Mouse (Mus musculus) erythroid progenitor cell, adult 5-6 weeks (primary cell): Measurements from ENCODE around the gene Rps25. TPM values are rescaled to one million over a fixed set of nuclear protein-coding genes. Genes with fewer than 3 reads are reported as not detected.
"Not testable (repeated sequence)": the region's sequence is repeated elsewhere in the genome, so short reads cannot be mapped to it uniquely, and the experiment has no call there.

Experiments used
- ATAC-seq: replicated peaks from 2 replicates; pipeline ENCODE4 v1.8.0; 2016; ENCODE audit warnings: moderate number of reproducible peaks, mild to moderate bottlenecking, moderate TSS enrichment, inconsistent platforms; ENCODE audit not compliant: poor library complexity, low FRiP score, severe bottlenecking
- total RNA-seq, 2 experiments: library from RNA; stranded (forward) in 1 of 2; stranded (reverse) in 1 of 2; fragments of 150-400 nt in 1 of 2; fragments of 186-747, 209-891 nt in 1 of 2; gene quantifications; 2 replicates each; pipeline versions ENCODE4 v1.2.3 to v1.2.4; 2015 to 2017; ENCODE audit warnings: low replicate concordance in 2 of 2

Rps25 gene
- total RNA-seq (2015; ENCODE audit: low replicate concordance) (682 and 851 TPM in 2 replicates), total RNA-seq (2017; ENCODE audit: low replicate concordance) (327 and 425 TPM in 2 replicates)

DNA sequence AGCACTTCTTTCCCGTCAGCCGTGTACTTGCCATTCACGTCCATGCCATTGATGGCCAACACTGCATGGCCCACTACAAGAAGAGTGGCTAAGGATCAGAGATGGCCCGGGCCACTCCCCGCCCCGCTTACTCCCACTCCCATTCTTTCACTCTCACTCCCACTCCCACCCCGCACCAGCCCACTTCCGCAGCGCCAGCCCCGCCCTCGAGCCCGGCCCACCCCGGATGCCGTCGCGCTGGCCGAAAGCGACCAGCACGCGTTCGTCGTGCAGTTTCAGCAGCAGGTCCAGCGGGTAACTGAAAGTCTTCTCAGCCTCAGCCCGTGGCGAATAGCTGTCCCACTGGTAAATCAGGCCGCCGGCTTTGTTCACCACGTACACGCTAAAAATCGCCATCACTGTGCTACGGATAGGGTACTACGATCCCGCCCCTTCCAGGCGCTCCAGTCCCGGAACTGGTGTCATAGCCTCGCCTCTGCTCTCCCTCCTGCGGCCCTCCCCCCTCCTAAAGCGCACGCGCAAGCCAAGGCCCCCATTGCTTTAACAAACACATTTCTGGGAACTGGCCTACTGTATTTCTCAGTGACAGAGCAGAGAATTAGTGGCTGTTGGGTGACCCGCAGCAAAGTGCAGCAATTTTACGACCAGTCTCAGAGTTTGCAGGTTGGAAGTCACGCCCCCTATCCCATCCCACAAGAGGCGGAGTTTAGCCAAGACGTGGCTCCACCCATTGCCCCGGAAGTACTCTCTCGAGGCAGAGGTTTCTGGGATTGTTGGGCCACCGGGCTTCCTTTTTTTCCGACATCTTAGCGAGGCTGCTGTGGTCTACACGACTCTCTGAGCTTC lies at the start of gene Rps25, which contains the start of gene Trappc4:
Rps25 (plus strand) TSS at position 234 of the 846 bp plus-strand sequence.
Trappc4 (minus strand) TSS at position 695 of the 846 bp plus-strand sequence.
- peak; percentile 97 for ATAC-seq

DNA sequence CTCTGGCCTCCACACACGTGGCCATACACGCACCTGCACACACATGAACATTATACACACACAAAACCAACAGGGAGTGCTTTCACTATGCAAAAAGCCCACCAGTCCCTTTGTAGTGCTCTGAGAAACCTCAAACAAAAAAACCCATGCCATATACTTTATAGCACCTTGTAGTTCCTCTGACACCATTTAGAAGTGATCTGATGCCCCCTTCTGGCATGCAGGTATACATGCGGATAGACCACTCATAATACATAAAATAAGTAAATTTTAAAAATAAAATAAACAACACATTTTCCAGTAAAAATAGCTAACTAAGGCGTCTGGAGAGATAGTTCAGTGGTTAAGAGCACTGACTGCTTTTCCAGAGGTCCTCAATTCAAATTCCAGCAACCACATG lies 49.7 kb upstream of the Rps25 start:
- ATAC-seq, result peak; percentile 60

DNA sequence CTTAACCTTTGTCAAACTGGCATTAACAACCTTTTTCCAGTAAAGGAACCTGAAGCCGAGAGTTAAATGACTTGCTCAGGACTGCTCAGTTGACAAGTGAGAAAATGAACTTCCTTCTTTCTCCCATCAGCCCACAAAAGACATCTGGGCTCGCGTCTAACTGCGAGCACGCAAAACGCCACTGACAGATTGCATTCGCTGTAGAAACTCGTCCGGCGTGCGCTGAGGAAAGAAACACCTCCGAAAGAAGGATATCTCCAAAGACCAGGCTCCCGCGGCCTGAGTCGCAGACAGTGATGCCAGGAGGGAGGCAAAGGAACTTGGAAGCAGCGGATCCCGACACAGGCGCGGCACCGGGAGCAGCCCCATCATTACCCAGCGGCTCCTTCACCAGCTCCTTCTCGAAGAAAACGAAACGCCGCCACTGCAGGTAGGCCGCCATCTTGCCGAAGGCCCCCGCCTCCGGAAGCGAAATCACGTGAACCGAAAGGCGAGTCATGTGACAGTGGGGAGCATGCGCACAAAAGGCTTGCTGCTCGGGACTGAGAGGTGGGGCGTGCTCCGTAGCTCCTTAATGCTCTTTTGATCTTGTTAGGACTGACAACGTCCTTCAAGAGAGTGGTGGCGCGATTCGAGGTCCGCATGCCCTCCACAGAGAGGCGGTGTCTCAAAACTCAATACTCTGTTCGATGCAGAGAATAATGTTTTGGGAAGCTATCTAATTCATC lies 45.6 kb upstream of the Rps25 start, which contains the start of gene Vps11:
Vps11 (minus strand) TSS at position 481 of the 728 bp plus-strand sequence.
- peak; percentile 94 for ATAC-seq

DNA sequence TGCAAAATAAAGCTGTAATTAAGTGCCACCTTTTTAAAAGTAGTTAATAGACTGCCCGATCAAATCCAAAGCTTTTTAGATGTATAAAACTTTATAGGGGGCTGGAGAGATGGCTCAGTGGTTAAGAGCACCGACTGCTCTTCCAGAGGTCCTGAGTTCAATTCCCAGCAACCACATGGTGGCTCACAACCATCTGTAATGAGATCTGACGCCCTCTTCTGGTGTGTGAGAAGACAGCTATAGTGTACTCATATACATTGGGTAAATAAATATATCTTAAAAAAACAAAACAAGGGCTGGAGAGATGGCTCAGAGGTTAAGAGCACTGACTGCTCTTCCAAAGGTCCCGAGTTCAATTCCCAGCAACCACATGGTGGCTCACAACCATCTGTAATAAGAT lies 45.0 kb upstream of the Rps25 start:
- not testable (repeated sequence) for ATAC-seq

DNA sequence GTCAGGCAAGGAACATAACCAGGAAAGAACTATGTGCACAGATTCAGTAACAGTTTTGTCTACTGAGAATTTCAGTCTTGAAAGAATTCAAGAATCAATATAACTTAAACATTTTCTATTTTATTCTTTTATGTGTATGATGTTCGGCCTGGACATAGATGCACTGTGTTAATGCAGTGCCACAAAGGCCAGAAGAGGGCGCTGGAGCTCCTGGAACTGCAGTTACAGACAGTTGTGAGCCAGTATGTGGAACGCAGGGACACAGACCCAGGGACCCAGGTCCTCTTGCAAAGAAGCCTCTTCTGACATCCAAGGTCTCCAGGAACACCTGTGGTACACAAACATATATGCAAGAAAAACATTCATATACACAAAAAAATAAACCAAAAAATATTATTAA lies 42.5 kb upstream of the Rps25 start:
- no peak for ATAC-seq

DNA sequence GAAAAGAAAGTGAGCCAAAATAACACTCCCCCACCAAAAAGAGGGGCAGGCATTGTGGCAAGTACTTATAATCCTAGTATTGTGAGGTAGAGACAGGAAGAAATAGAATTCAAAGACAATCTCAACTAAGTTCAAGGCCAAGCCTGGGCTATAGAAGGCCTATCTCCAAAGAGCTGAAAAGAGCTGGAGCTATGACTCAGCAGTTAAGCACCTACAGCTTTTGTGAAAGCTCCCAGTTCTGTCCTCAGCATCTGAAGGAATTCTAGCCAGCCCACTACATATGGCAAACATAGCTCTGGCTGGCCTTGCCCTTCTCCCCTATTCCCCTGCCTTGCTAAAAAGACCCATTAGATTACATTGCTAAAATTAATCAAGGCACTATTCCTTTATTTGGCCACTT lies 33.6 kb upstream of the Rps25 start:
- peak; percentile 75 for ATAC-seq

DNA sequence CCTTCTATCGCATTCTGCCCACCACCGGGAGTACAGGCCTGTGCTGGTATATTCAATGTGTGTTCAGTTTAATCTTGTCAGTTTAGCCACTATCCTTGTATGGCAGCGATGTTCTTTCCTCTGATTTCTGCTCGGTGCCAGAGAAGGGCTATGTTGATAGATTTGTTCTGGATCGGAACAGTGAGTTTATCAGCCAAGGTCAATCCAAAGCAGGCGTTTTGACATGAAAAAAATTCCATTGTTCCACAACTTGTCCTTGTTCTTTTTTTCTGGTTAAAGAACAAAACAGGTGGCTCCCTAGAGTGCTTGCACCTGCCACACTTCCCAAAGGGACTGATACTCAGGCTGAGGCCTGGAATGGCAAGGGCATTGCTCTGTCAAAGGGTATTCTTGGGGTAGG lies 30.8 kb upstream of the Rps25 start:
- no peak for ATAC-seq

DNA sequence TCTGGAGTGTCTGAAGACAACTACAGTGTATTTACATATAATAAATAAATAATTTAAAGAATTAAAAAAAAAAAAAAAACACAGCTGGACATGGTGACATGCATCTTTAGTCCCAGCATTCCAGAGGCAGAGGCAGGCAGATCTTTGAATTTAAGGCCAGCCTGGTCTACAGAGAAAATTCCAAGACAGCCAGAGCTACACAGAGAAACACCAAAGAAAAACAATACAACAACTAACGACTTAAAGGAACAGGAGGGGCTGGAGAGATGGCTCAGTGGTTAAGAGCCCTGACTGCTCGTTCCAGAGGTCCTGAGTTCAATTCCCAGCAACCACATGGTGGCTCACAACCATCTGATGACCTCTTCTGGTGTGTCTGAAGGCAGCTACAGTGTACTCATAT lies 29.6 kb upstream of the Rps25 start:
- not testable (repeated sequence) for ATAC-seq

DNA sequence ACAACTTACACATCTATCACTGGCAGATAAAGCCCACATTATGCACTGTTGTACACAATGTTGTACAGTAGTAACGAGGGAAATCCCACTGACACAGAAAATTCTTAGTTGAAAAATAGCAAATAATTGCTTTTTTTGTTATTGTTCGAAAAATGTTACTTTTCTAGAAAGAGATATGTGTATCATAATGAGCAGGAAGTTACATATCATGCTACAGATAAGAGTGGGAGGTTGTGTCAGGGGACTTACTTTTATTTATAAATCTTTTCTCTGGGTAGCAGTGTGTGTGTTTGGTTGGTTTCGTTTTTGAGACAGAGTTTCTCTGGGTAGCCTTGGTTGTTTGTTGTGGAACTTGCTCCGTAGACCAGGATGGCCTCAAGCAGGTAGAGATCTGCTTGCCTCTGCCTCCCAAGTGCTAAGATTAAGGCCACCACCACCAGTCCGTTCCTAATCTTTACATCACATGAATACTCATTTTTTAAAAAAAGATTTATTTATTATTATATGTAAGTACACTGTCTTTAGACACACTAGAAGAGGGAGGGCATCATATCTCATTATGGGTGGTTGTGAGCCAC lies 28.7 kb upstream of the Rps25 start:
- no peak for ATAC-seq

DNA sequence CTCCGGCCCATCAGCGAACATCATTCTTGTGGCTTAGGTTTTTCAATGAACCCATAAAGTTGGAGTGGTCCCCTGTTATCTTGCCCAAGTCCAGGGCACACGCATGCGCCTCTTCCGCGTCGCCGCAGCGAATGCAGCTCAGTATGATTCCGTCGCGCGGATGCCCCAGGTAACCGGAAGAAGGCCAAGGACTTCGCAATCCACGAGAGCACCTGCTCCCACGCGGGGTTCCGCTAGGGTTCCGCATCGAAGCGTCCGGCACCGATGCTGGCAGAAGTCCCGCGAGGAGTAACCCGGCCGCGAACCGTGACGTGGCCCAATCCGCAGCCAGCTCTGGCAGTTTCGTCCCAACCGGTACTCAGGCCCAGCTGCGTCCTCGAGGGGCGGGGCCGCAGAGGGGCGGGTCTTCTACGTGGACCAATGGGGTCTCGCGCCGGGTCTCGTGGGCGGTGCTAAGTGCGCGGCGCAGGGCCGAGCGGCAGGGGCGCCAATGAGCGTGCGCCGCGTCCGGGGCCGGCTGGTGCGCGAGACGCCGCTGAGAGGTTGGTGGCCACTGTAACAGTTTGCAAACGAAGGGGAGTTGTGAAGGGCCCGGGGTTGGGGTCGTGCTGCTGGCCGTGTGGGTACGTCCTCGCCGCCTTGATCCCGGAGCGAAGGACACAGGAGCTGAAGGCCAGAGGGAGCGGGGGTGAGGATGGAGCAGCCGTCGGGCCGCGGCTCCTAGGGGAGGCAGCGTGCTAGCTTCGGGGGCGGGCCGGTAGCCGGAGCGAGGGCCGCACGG lies 27.7 kb upstream of the Rps25 start, which contains the start of gene Hyou1:
Hyou1 (plus strand) TSS at position 437 of the 781 bp plus-strand sequence.
- peak; percentile 93 for ATAC-seq

DNA sequence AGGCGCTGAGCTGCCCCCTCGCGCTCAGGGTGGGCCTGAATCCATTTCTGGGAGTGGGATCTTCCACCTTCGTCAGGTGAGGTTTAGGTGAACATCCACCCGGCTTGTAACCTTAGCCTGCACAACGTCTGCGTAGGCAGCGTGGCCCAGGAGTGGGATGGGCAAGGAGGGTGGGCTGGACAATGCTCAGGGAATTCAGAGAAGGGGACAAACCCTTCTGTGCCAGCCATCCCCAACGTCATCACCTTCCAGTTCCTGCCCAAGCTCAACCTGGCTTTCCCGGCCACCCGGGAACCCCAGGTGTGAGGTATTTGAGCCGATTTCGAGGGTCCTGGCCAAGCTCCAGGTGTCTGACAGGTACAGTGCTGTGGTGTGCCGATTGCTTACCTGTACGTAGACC lies 27.1 kb upstream of the Rps25 start:
- ATAC-seq, result peak; percentile 11; the same call in 1 of the 2 replicates

DNA sequence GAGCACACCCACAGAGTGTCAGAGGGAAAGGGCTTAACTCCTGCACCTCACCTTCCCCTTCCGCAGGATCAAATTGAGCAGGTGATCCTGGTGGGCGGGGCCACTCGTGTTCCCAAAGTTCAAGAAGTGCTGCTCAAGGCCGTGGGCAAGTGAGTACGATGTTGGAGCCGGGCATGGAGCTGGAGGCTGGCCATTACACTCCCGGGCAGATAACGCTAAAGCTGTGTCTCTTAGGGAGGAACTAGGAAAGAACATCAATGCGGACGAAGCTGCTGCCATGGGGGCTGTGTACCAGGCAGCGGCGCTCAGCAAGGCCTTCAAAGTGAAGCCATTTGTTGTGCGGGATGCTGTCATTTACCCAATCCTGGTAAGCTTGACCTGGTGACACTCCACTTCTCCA lies 22.3 kb upstream of the Rps25 start:
- ATAC-seq, result no peak

DNA sequence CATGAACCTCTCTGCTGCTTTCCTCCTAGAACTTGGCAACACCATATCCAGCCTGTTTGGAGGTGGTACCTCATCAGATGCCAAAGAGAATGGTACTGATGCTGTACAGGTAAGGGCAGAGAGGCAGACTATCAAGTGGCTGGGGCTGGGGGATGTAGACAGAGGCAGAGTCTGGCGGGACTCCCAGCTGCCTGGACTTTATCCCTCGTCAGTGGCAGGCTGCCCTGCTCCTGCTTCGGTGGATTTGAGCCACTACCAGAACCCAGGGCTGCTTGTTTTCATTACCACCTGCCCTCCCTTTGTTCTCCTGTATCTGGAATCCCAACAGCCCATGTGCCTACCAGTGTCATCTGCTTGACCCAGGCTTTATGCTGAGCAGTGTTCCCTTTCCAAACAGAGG lies 19.7 kb upstream of the Rps25 start:
- no peak for ATAC-seq

DNA sequence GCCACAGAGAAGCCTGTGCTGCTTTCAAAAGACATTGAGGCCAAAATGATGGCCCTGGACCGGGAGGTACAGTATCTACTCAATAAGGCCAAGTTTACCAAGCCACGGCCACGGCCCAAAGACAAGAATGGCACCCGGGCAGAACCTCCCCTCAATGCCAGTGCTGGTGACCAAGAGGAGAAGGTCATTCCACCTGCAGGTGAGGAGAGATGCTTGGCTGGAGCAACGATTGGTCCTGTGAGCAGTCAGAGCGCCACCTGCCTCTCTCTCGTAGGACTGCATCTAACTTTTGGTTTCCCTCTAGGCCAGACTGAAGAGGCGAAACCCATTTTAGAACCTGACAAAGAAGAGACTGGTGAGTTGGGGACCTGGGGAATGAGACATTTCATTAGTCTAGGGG lies 17.7 kb upstream of the Rps25 start:
- ATAC-seq, result peak; percentile 77

DNA sequence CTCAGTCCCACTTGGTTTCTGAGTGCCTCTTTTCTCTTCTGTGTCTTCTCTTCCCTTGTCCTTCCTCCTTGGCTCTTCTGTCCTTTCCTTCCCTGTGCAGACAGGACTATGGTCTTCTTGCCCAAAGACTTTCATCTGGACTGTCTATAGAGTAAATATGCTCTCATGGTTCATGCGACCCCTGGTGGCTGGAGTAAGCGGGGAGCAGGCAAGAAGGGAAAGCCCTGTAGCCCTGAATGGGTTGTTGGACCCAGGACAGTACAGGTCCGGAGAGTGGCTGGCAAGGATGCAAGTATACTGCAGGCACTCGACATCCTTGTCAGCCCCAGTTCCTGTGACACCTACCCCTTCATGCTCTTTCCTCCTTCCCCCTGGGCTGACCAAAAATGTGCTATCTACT lies 15.5 kb upstream of the Rps25 start:
- ATAC-seq, result peak; percentile 72

DNA sequence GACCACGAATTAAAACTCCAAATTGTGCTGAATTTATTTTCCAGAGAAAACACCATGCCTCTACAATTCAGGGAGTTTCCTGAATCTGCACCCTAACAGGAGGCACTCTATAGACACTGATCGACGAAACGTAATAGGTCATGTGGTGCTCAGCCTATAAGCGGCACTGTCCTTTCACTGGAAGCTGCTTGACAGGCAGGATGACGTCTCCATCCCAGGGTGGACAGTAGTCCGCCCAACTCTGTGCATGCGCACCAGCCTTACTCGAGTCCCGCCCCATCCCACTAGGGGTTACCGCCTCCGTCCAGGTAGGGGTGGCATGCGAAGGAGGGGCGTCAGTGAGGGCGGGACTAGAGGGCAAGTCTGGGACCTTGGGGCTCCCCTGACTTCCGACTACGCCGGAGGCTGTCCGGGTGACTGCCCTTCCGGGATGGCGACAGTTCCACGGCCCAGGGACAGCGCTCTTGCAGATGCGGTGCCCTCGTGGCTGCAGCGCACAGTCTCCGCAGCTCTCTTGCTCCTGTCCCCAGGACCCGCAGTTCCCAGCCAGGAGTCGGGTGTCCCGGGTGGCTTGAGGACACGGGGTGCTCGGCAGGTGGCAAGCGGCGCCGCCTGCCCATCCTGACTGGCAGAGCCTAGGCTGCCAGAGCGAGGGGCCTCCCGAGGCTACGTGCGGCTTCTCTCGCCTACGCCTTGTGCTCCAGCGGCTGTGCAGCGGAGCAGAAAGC lies 10.1 kb upstream of the Rps25 start, which contains the start of gene Slc37a4:
Slc37a4 (plus strand) TSS at position 169 of the 728 bp plus-strand sequence.
- ATAC-seq, result peak; percentile 96

DNA sequence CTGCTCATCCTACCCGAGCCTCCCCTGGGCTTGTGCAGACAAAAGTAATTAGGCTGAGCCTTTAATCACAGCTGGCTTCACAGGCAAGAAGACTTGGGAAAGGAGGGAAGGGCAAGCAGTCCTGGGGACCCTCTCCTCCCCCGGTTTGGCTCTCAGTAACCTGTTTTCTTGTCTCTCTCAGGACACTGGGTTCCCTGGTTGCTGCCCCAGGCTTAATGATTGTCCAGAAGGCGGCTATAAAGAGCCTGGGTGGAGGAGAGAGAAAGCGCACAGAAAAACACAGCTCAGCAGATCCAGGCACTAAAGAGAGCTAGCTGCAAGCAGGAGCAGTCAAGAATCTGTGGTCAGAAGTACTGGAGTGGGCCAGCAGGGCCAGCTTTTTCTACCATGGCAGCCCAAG lies 8.9 kb upstream of the Rps25 start:
- ATAC-seq, result no peak

DNA sequence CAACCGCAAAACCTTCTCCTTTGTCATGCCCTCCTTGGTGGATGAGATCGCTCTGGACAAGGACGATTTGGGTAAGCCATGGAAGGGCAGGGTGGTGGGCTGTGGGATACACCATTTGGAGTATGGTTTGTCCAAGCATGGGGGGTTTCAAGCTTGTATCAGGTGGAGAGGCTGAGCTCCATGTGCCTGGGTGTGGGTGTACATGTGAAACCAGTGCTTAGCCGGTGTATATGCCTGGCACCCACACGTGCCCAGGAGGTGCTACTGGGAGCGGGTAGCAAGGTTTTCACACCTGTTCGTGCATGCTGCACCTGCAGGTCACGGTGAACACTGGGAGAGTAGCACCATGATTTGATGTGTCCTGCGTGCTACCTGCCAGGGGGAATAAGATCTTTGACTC lies 8.4 kb upstream of the Rps25 start:
- no peak for ATAC-seq
